Mouse (Mus musculus): ENCODE measurements at regions not wholly inside any gene's neighbourhood (a gene's known extent, or its start where the extent isn't known, plus 50 kb on each side); places are given as distances from the start of the nearest gene placed in this dataset.

DNA sequence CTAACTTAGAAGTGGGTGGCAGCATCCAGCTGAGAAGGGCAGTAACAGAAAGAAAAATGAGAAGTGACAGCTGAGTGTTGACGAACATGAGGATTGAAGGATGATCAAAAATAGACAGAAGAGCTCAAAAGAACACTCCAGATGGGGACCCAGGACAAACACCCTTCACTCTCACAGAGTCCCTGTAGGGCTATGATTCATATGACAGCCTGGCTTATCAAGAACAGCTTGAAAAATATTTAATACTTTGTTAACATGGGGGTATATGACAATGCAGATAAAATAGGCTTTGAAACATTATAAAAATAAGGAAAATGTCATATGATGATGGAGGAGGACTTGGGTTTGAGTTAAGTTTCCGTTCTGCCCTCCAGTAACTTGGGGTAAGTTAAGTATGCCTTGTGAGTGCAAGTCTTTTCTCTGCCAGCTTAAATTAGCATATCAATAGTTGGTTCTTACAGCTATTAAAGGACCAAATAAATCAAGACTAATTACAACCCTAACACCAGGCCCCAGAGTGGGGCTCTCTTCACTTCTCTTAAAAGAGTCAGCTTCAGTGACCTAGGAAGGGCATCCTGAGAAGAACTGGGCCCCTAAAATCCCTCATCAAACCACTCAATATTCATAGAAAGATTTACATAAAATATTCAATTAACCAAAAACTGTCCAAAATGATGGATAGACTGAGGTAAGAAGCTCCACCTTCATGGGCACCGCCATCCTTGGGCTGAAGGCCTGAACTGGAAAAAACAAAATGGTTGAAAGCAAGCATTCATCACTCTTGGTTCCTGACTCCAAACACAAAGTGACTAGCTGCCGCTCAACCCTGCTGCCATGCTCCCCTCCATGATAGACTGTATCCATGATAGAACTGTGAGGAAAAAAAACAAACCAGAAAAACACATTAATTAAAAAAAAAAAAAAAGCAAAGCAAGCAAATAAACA, 198.6 kb upstream of the Gcfc2 start:
- Histone ChIP-seq H3K4me3 (replicated peaks in 1 of 3; ENCODE audit: low read depth in 2 of 3, low read length in 2 of 3, poor library complexity in 1 of 3) (no peak overlapping the region), H3K79me2 (replicated peaks; ENCODE audit: control insufficient read depth, extremely low read depth, insufficient read depth, poor library complexity, severe bottlenecking) (no peaks in the 10 kb centered on the region), H3K27ac (ENCODE audit: insufficient read depth, low read depth) (no peak overlapping the region), H3K36me3 (replicated peaks in 1 of 2; ENCODE audit: control insufficient read depth in 1 of 2, insufficient read depth in 1 of 2, low read length in 1 of 2) (no peaks in the 10 kb centered on the region), H3K4me2 (ENCODE audit: insufficient read depth, low read depth, poor library complexity, severe bottlenecking) (no peak overlapping the region), H3K9ac (ENCODE audit: insufficient read depth, low read depth) (no peak overlapping the region), H3K27me3 (replicated peaks) (no peaks in the 10 kb centered on the region), H3K9me3 (replicated peaks; ENCODE audit: low read length) (peaks cover 53% of the 10 kb centered on the region), H3K4me1 (ENCODE audit: control insufficient read depth in 1 of 2, insufficient read depth in 2 of 2) (no peaks in the 10 kb centered on the region)
- no peak for TF ChIP-seq ZNF384 (IDR thresholded peaks at IDR 0.05; ENCODE audit: low read depth, low read length)
- TF ChIP-seq MXI1 (IDR thresholded peaks at IDR 0.05; ENCODE audit: low read depth, low read length): no peak
- TF ChIP-seq MAX (IDR thresholded peaks at IDR 0.05; ENCODE audit: low read length): no peak
- TF ChIP-seq SIN3A (IDR thresholded peaks at IDR 0.05; ENCODE audit: low read length): no peak
- TF ChIP-seq TBP (conservative IDR thresholded peaks at IDR 0.05; ENCODE audit: low read depth, low read length): no peak
- TF ChIP-seq CHD2 (IDR thresholded peaks at IDR 0.05; ENCODE audit: low read length): no peak
- TF ChIP-seq EP300 (IDR thresholded peaks at IDR 0.05; ENCODE audit: low read length): no peak
- no peak for TF ChIP-seq NRF1 (IDR thresholded peaks at IDR 0.05; ENCODE audit: low read depth, low read length)
- TF ChIP-seq E2F4 (IDR thresholded peaks at IDR 0.05; ENCODE audit: insufficient replicate concordance, low read depth, low read length): no peak
- no peak for TF ChIP-seq POLR2A (IDR thresholded peaks at IDR 0.05; ENCODE audit: low read depth, low read length)
- no peak for TF ChIP-seq POLR2AphosphoS2 (IDR thresholded peaks at IDR 0.05; ENCODE audit: low read depth, low read length)
- no peak for TF ChIP-seq PAX5 (IDR thresholded peaks at IDR 0.05; ENCODE audit: low read length)
- no peak for TF ChIP-seq NELFE (IDR thresholded peaks at IDR 0.05; ENCODE audit: low read depth, low read length)
- no peak for TF ChIP-seq RCOR1 (conservative IDR thresholded peaks at IDR 0.05; ENCODE audit: low read depth, low read length)
- TF ChIP-seq ELF1 (IDR thresholded peaks at IDR 0.05; ENCODE audit: low read depth, low read length): no peak
- TF ChIP-seq ZKSCAN1 (IDR thresholded peaks at IDR 0.05; ENCODE audit: borderline replicate concordance, low read depth, low read length): no peak
- no peak for TF ChIP-seq CTCF (conservative IDR thresholded peaks at IDR 0.05 in 1 of 2, IDR thresholded peaks at IDR 0.05 in 1 of 2; ENCODE audit: low read depth in 2 of 2, low read length in 2 of 2)
- no peak for TF ChIP-seq USF2 (conservative IDR thresholded peaks at IDR 0.05; ENCODE audit: low read depth, low read length)
- no peak for DNase-seq (ENCODE audit: extremely low read depth)
- in situ Hi-C loops (cut with MboI; ENCODE audit: low pct_ligation_motif_present, low pct_unique_long_range_greater_than_20kb, low sequenced_read_pairs) (no loop called here), dilution Hi-C loops (cut with MboI; ENCODE audit: extremely low pct_ligation_motif_present, extremely low pct_unique_long_range_greater_than_20kb, low sequenced_read_pairs) (no loop called here)

DNA sequence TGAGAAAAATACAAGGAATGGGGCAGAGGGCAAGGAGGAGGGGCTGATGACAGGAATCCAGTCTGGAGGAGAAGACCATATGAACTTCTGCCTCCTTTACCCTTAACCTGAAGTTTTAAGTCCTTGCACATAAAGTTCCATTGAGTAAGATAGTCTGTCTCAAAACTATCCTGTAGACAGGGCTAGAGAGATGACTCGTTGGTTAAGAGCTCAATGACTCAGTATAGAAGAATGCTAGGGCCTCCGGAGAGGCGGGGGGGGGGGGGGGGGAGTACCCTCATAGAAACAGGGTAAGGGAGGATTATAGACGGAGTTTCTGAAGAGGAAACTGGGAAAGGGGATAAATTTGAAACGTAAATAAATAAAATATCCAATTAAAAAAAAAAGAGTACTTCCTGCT, 191.8 kb upstream of the Gcfc2 start:
- Histone ChIP-seq H3K27me3 (replicated peaks) (no peaks in the 10 kb centered on the region), H3K79me2 (replicated peaks; ENCODE audit: control insufficient read depth, extremely low read depth, insufficient read depth, poor library complexity, severe bottlenecking) (no peaks in the 10 kb centered on the region), H3K4me1 (ENCODE audit: control insufficient read depth in 1 of 2, insufficient read depth in 2 of 2) (no peaks in the 10 kb centered on the region), H3K9ac (ENCODE audit: insufficient read depth, low read depth) (no peak overlapping the region), H3K27ac (ENCODE audit: insufficient read depth, low read depth) (no peak overlapping the region), H3K4me3 (replicated peaks in 1 of 3; ENCODE audit: low read depth in 2 of 3, low read length in 2 of 3, poor library complexity in 1 of 3) (no peak overlapping the region), H3K36me3 (replicated peaks in 1 of 2; ENCODE audit: control insufficient read depth in 1 of 2, insufficient read depth in 1 of 2, low read length in 1 of 2) (no peaks in the 10 kb centered on the region), H3K9me3 (replicated peaks; ENCODE audit: low read length) (peaks cover 47% of the 10 kb centered on the region), H3K4me2 (ENCODE audit: insufficient read depth, low read depth, poor library complexity, severe bottlenecking) (no peak overlapping the region)
- DNase-seq (ENCODE audit: extremely low read depth): no peak
- in situ Hi-C loops (cut with MboI; ENCODE audit: low pct_ligation_motif_present, low pct_unique_long_range_greater_than_20kb, low sequenced_read_pairs) (no loop called here), dilution Hi-C loops (cut with MboI; ENCODE audit: extremely low pct_ligation_motif_present, extremely low pct_unique_long_range_greater_than_20kb, low sequenced_read_pairs) (no loop called here)
- no peak for TF ChIP-seq POLR2AphosphoS2 (IDR thresholded peaks at IDR 0.05; ENCODE audit: low read depth, low read length)
- TF ChIP-seq CTCF (conservative IDR thresholded peaks at IDR 0.05 in 1 of 2, IDR thresholded peaks at IDR 0.05 in 1 of 2; ENCODE audit: low read depth in 2 of 2, low read length in 2 of 2): no peak
- no peak for TF ChIP-seq E2F4 (IDR thresholded peaks at IDR 0.05; ENCODE audit: insufficient replicate concordance, low read depth, low read length)
- TF ChIP-seq BHLHE40 (IDR thresholded peaks at IDR 0.05; ENCODE audit: low read depth, low read length): no peak
- TF ChIP-seq RAD21 (IDR thresholded peaks at IDR 0.05; ENCODE audit: low read depth, low read length): no peak
- TF ChIP-seq POLR2A (IDR thresholded peaks at IDR 0.05; ENCODE audit: low read depth, low read length): no peak

Data from CH12.LX (cell line).